Mouse (Mus musculus): ENCODE measurements around the gene Ift57.

- no peak for TF ChIP-seq POLR2A (IDR thresholded peaks at IDR 0.05; ENCODE audit: borderline replicate concordance, control insufficient read depth, low read depth, low read length)
- no peak for TF ChIP-seq CTCF (IDR thresholded peaks at IDR 0.05; ENCODE audit: control insufficient read depth, insufficient read depth, low read length)
Measured at GRCm38 (mm10) chr16:49679666-49680065, 19.4 kb upstream of the Ift57 start.

All from bone marrow, adult 2 months (tissue).